Mouse (Mus musculus): Measurements from ENCODE around the gene Sypl2. TPM values are rescaled to one million over a fixed set of nuclear protein-coding genes. Genes with fewer than 3 reads are reported as not detected.
"Not testable (repeated sequence)": the region's sequence is repeated elsewhere in the genome, so short reads cannot be mapped to it uniquely, and the experiment has no call there.

Gene Sypl2
- 1 to 10 TPM; 2.1 to 3.8 (median 2.8) TPM for total RNA-seq (2022)

DNA sequence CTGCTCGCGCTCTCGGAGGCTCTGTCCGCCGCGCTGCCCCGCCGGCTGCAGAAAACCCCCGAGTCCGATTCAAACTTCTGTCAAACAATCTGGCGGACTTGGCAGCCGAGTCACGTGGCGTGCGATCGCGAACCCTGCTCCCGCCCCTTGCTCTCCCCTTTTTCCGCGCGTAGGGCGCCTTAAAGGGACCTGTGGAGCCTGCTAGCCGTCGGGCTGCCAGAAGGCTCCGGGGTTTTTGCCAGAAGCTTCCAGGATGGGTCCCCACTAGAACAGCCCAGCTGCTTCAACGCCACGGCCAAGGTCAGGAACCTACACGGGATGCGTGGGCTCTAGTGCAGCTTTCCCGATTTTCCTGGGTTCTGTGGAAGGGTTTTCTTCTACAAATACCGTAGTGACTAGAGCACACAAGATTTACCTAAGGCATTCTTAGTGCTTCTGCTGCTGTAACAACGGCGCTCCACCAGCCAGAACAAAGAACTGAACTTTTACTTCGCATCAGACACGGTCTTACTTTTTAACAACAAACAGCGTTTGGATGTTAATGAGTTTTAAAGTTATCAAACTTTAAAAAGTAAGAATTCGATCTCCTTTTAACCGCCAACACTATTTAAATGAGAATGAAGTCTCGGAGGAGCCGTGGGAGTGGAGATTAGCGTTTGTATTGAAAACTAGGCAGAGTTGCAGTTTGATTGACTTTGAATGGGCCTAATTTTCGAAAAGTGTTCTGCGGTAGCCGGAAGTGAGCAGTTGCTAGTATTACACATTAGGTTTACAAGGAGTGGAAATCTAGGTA is at the start of gene Sypl2:
Gene Sypl2 (minus strand): TSS at position 91 of the 793 bp plus-strand sequence.
- DNase-seq (ENCODE audit: low spot score in 2 of 2): no peak

DNA sequence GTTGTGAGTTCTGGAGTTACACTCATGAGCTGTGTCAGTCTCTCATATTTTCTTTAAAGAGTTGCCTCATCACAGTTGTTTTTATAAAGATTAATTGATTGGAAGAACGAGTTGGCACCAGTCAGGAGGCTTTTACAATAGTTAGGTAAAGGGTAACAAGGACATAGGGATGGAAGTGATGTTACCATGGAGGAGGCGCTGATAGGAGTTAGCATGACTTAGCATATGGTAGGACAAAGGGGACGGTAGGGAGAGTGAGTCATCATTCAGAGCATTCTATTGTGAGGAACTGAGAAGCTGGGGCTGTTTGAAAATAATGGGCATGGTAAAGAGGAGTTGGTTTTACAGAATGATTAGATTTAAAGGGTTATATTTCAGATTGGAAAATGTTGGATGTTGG is 32.9 kb upstream of the Sypl2 start:
- DNase-seq (ENCODE audit: low spot score in 2 of 2): no peak

DNA sequence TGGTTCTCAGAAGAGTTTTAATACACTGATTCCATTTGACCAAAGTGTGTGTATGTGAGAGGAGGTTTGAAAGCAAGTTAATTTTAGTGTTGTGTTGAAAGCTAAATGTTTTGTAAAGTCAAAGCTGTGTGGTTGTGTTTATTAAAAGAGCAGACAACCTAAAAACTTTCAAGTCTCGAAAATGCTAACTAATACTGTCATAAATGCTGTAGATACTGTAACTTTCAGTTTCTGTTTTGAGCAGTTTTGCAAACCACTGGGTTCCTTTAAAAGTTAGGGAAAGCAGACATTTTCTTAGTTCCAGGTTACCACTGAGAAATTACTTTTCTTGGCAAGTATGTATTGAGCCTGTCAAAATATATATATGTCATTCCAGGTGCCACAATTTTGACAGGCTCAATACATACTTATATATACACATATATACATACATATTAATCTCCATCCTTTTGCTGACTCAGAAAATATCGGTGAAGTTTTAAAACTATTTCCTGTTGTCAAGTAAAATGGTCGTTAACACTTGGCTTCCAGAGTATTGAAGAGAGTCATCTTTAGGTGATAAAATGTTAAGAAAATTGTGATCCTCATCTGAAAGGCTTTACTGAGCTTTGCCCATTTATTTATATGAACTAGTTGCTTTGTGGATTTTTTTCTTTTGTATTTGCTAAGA is 31.5 kb upstream of the Sypl2 start:
- DNase-seq (ENCODE audit: low spot score in 2 of 2): no peak

DNA sequence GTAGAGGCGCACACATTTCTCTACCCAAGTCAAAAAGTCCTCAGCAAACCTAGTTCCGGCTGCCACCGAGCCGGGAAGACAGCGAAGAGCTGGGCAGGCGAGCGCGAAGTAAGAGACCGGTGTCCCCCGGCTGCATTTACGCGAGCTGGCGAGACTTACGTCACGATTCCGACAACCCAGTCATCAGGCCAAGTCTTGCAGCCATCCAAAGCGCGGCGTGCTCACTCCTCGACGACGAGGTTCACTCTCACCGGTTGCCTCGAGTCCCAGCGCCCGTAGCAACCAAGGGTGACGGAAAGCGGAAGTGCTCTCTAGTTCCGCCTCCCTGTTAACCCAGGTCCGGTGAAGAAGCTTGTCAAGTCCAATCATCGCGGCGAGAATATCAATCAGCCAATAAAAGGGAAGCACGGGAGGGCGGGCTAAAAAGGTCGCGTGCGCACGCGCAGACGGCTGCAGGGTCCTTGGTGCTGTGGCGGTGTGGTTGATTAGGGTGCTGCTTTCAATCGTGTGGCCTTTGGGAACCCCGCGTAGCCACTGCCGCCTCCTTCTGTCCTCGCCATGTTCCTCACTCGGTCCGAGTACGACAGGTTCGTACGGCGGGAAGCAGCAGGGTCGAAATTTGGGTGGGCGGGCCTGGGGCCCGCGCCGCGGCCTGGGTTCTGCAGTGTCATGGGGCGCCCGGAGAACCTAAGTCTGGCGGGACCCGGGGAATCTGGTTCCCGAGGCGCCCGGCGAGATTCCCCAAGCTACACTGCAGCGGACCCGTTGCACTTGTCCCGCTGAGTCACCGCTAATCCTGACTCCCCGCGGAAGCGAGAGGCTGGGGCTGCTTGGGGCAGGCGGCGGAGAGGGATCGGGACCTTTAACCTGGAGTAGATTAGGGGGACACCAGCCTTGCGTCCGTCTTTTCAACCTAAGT is 30.5 kb upstream of the Sypl2 start, which contains the start of gene Psma5:
Gene Psma5 (plus strand): TSS at position 208 of the 919 bp plus-strand sequence.
- peak; percentile 93 to 96 for DNase-seq (ENCODE audit: low spot score in 2 of 2)

DNA sequence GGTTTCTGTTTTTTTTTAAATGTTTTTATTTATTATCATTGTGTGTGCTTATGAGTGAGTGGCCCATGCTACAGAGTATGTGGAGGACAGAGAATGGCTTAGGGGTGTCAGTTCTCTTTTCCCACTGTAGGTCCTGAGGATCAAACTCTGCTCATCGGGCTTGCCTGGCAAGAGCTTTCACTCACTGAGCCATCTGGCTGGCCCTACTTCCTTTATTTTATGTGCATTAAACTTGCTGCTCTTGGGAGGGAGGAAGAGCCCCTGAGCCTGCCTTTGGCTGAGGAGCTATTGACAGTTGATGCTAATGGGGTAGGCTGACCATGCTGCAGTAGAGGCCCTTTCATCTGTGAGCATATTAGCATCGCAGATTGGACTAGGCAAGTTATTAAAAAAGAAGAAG is 20.4 kb upstream of the Sypl2 start:
- DNase-seq (ENCODE audit: low spot score in 2 of 2): no peak

DNA sequence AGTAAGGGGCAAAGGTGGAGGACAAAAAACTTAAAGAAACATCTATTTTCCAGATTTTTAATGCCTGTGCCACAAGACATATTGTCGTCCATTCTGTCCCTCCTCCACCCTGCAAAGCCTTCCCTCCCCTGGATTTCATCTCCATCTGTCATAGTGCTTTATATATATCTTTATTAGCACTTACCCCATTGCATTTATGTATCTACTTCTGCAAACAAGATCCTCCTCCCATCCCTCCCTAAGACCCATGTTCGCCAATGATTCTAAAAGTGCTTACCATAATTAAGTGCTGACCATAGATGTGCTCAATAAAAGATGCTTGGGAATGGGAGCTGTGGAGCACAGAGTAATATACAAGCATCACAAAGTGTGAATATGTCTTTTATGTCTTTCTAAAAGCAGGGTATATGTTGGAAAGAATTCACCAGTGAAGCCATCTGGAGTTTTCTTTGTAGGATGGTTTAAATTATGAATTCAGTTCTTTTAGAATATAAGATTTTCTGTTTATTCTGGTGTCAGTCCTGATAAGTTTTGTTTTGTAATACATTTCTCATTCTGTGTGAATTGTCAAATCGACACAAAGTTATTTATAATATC is 14.9 kb upstream of the Sypl2 start:
- no peak for DNase-seq (ENCODE audit: low spot score in 2 of 2)

DNA sequence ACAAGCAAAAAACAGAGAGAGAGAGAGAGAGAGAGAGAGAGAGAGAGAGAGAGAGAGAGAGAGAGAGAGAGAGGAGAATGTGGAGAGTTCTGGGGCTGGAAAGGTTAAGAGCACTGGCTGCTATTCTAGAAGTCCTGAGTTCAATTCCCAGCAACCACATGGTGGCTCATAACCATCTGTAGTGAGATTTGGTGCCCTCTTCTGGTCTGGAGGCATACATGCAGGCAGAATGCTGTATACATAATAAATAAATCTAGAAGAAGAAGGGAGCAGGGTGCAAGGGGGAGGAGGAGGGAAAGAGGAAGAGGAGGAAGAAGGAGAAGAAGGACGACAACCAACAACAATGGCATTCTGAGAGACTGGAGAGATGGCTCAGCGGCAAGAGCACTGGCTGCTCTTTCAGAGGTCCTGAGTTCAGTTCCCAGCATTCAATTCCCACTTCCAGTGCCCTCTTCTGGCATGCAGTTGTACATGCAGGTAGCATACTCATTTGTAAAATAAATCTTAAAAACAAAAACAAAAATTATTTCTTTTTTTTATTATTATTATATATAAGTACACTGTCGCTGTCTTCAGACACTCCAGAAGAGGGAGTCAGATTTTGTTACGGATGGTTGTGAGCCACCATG is 11.1 kb upstream of the Sypl2 start:
- not testable (repeated sequence) for DNase-seq (ENCODE audit: low spot score in 2 of 2)

DNA sequence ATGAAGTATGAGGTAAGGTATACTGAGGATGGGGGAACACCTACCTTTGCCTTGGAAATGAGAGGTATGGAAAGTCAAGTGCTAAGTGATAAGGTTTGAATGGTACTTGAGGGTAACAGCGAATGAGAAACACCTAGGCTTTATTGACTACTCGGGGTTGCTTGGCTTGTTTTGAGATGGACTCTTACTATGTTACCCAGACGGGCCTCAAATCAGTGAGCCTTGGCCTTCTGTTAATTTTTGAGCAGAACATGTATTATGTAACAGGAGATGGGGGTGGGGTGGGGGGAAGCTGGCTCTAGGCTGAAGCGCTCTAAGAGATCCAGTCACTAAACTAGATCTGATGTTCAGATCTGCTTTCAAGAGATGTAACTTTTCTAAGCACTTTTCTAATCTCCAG is 5.2 kb upstream of the Sypl2 start:
- DNase-seq (ENCODE audit: low spot score in 2 of 2): no peak

DNA sequence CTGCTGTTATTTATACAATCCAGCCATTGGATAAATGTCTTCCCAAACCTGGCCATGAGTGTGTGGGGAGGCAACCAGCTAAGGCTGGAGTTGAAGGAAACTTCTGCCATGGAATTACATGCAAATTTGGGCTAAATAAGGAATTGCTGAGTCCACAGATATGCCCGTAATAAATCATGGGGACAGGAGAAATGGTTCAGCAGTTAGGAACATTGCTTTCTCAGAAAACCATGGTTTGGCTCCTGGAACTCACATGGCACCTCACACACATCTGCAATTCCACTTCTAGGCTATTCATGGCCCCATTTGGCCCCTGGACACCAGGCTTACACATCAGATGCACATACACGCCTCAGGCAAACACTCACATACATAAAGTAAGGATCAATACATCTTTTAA is 1.1 kb upstream of the Sypl2 start:
- DNase-seq (ENCODE audit: low spot score in 2 of 2): no peak

DNA sequence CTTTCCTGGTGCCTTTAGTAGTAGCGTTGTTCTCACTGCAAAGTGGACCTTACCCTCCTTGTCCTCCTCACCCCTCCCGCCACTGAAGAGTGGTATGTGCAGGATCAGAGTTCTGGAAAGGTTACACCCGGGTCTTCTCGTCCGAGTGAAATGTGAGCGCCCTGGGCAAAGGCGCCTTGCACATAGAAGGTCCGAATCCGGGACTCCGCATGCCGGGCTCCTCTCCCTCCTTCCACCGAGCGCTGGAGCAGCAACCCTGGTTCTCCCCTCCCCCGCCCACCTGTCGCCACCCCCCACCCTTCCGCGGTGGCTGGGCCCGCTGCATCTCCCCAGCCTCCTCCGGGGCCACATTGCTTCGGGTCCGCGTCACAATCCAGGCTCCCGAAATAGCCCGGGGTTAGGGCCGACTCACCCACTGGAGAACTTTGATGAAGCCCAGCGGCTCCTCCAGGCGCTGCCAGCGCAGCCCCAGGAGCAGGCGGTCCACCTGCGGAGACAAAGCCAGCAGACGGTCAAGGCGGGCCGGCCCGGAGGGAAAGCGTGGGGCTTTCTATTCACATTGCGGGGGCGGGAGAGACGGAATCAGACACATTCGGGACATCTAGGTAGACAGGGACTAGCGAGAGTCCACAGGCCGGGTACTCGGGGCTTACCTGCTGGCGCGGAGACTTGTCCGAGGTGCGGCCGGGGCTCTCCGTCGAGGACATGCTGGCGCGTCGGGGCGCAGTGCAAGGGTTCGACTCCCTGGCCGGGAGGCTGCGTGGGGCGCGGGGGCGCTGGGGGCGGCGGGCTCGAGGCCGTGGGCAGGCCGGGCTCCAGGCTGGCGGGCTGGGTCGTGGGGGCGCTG is 514 bp downstream of the Sypl2 start:
- no peak for DNase-seq (ENCODE audit: low spot score in 2 of 2)

DNA sequence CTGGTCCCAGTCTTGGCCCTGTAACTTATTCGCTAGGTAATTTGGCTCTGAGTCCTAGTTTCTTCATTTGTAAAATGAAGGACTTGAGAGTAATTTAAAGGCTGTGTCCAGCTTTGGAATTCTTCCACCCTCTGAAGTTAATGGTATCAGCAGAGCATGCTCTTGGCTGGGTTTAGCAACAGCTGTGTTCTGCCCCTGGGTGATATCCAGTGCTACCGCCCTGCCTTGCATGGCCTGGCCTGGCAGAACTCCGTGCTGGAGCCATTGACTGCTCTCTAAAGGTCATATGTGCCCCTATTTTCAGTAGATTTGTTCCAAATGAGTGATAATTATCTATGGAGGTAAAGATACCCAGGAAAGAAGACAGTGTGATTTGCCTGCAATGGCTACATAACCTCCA is 5.8 kb downstream of the Sypl2 start:
- DNase-seq (ENCODE audit: low spot score in 2 of 2): no peak

DNA sequence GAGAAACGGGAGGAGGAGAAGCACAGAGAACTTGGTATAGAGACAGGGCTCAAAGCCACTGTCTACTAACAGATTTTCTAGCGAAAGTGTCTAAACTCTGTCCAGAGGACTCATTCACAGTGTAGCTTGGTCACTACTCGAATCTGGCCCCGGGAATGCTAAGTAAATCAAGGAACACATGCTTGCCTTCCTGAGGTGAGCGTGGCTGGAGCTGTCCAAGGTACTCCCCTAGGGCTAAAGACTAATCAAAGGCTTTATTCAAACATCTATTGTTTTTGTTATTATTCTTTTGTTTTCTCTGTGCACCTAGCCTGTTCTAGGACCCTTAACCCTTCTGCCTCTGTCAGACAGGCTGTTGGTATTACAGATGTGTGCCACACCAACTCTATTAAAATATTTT is 11.7 kb downstream of the Sypl2 start:
- DNase-seq (ENCODE audit: low spot score in 2 of 2): no peak

DNA sequence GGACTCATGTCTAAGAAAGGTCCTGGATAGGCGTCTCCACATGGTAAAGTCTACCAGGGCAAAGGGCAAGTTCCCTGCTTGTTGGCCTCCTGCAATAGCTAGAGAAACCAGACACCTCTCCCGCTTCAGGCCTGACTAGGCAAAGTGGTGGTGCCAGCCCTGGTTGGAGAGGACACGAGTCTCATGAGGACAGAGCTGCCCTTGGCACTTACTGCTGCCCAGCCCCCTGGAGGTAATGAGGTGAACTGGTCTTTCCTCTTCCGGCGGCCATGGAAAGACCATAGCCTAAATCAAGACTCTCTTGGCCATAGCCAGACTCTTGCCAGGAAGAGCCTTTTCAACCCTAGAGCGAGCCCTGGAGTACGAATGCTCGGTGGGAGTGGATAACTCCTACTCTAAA is 14.0 kb downstream of the Sypl2 start:
- DNase-seq (ENCODE audit: low spot score in 2 of 2): no peak

DNA sequence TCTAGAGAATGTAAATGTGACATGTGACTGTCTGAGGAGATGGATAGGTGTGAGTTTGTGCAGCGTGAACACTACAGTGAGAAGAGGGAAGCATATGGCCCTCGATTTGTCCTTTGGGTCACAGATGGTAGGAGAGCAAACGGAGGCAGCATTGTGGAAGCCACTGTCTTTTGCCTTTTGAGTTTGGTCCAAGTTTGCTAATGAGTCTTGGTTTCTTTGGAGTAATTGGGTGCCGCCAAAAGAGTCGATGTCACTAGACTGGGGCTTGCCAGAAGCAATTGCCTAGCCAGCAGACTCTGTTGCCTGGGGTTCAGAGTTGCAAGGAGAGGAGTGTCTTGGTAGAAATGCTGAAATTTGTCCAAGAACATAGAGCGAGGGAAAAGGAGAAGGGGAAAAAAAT is 14.6 kb downstream of the Sypl2 start:
- peak in 1 of 2 experiments; percentile 44 for DNase-seq (ENCODE audit: low spot score in 2 of 2)

DNA sequence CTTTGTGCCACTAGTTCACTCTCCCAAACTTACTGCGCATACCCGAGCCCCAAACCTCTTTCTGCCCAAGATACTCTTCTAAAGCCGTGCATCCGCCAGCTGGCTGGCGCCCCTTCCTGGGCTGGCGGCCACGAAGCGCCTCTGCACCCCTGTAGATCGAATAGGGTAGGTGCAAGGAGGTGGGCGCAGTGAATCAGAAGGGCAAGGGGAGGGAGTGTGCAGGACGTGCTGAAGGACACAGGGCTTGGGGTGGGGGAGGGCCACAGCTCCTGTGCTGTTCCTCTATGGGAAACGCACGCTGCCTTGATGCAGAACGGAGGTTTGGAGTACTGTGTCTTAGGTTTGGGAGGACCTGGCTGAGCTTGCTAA is 15.7 kb downstream of the Sypl2 start, which contains the start of gene Atxn7l2:
Gene Atxn7l2 (minus strand): TSS at position 164 of the 369 bp plus-strand sequence.
- DNase-seq (ENCODE audit: low spot score in 2 of 2): no peak

DNA sequence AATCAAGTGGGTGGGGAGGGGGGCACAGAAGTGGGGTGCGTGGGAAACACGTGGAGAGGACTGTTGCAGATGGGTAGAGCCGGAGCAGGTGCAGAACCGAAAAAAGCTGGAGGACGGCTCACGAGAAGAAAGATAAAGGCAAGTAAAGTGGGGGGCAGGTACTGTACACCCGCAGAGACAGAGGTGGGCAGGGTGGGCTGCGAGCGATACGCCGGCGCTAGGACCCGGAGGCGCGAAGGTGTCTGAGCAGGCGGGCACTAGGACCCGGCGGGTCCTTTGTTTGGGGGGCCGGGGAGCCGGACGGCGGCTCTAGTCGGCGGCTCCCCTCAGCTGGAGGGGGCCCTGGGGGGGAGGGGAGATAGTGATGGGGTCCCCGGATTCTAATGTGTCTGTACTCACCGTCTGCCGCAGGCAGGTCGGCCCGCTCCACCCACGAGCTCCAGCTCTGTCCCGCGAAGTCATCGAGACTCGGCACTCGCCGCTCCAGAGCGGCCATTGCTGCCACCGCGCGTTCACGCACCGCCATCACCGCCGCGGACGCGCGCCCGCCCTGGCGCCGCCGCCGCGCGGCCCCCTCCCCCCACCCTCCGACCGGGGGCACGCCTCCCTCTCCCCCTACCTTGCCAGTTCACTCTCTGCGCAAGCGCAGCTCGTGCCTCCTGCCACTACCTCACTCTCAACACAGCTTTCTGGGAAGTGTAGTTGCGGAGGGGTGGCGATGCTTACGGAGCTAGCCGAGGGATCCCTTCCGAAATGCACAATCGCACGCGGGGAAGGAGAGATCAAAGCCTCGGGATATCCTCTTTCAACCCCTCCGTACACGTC is 16.3 kb downstream of the Sypl2 start:
- DNase-seq (ENCODE audit: low spot score in 2 of 2): peak; percentile 94

DNA sequence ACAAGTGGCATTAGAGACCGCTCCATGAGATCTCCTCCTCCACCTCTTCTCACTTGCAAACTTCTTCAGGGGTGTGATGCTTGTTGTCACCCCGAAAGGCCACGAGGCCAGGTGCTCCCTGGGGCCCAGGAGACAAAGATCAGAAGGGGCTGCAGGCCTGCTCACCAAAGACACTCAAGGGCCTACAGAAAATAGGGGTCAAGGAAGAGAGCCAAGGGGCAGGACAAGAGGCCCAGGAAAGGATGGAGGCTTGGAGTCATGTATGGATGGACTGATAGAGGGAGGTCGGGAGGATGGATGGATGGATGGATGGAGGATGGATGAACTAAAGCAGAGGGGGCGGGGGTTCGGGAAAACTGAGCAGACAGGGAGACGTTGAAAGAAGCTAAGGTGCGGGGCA is 16.9 kb downstream of the Sypl2 start:
- peak in 1 of 2 experiments; percentile 14 for DNase-seq (ENCODE audit: low spot score in 2 of 2)

DNA sequence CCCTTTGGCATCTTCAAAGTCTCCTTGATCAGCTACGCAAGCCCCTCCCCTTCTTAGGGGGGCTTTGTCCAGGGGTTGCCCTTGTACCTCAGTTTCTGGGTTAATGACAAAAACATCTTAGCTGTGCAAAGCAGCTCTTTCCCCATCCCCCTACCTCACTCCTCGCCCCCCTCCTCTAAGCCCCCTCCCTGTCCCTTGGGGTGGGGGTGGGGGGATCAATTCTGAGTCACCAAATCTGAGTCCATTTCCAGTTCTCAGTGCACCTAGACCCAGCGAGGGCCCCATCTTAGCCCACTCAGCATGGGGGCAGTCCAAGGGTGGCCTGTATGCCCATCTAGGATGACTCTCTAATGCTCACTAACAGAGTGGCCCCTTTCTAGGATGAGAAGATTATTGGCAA is 17.4 kb downstream of the Sypl2 start:
- no peak for DNase-seq (ENCODE audit: low spot score in 2 of 2)

All from layer of hippocampus, adult 8-10 months (tissue).